Mouse (Mus musculus) MEL (cell line): ENCODE results near the gene Lmo4.

Source experiments
- BHLHE40 ChIP-seq: IDR thresholded peaks from 2 replicates; pipeline ENCODE4 v1.6.1; 2012; ENCODE audit warnings: low read depth, mild to moderate bottlenecking, inconsistent platforms, low read length, improper control_type of control experiment, borderline replicate concordance
- CHD1 ChIP-seq: IDR thresholded peaks from 2 replicates; pipeline ENCODE4 v1.6.1; 2012; ENCODE audit warnings: low read depth, mild to moderate bottlenecking, inconsistent platforms, low read length, improper control_type of control experiment
- CHD2 ChIP-seq: IDR thresholded peaks from 2 replicates; pipeline ENCODE4 v1.6.1; 2011; ENCODE audit warnings: low read length, improper control_type of control experiment
- EP300 ChIP-seq, 2 experiments: IDR thresholded peaks; 2 replicates each; pipeline ENCODE4 v1.6.1; 2011; ENCODE audit warnings: improper control_type of control experiment in 2 of 2, low read length in 2 of 2, low read depth in 1 of 2, mild to moderate bottlenecking in 1 of 2
- MYB ChIP-seq: IDR thresholded peaks from 2 replicates; pipeline ENCODE4 v1.6.1; 2011; ENCODE audit warnings: mild to moderate bottlenecking, low read depth, low read length, improper control_type of control experiment
- POLR2A ChIP-seq, 2 experiments: IDR thresholded peaks; 2 replicates each; pipeline ENCODE4 v1.6.1; 2011 to 2012; ENCODE audit warnings: low read length in 2 of 2, mild to moderate bottlenecking in 2 of 2, control low read depth in 1 of 2, improper control_type of control experiment in 1 of 2, low read depth in 1 of 2, moderate library complexity in 1 of 2; ENCODE audit not compliant: control insufficient read depth in 1 of 2, insufficient read depth in 1 of 2, poor library complexity in 1 of 2
- POLR2AphosphoS2 ChIP-seq: IDR thresholded peaks from 2 replicates; pipeline ENCODE4 v1.6.1; 2011; ENCODE audit warnings: low read length, improper control_type of control experiment
- ZMIZ1 ChIP-seq: IDR thresholded peaks from 2 replicates; pipeline ENCODE4 v1.6.1; 2012; ENCODE audit warnings: low read depth, mild to moderate bottlenecking, inconsistent platforms, low read length, improper control_type of control experiment, moderate library complexity

GRCm38 (mm10) chr3:144242025-144242673, 37.1 kb upstream of the Lmo4 start:
- TF ChIP-seq ZMIZ1 (no peak), POLR2AphosphoS2 (no peak), BHLHE40 (no peak), MYB (no peak), CHD2 (no peak), POLR2A (IDR thresholded peaks at IDR 0.05; ENCODE audit: control insufficient read depth in 1 of 2, insufficient read depth in 1 of 2, low read depth in 1 of 2, low read length in 2 of 2, poor library complexity in 1 of 2) (no peak), EP300 (IDR thresholded peaks at IDR 0.05; ENCODE audit: low read depth in 1 of 2, low read length in 2 of 2) (no peak), CHD1 (no peak)
